8 mouse cellular contexts compared by ENCODE assay signal in genomic region chr9:96731961-96732511, GRCm38 (mm10). TPM values are rescaled to one million over a fixed set of nuclear protein-coding genes. Genes with fewer than 3 reads are reported as not detected.
DNase-seq lines count a peak whose midpoint lies in the region; ATAC-seq and TF ChIP-seq lines count a peak whose summit lies in the region.

No protein-coding gene starts in this region.

- H3K4me1 ChIP-seq in lung, embryonic 14.5 days (ENCODE audit: insufficient read depth) = peaks cover 35% of the 10 kb centered on the region
- peaks cover 15% of the 10 kb centered on the region for H3K4me1 ChIP-seq in kidney, adult 2 months (ENCODE audit: control insufficient read depth, insufficient read depth, low read length)

- peak overlapping the region; percentile 18; the same call in 1 of the 2 replicates for H3K4me3 ChIP-seq in lung, embryonic 14.5 days (ENCODE audit: low read depth, low read length)
- no peak overlapping the region for H3K4me3 ChIP-seq in kidney, adult 2 months (ENCODE audit: insufficient read depth, low read depth, low read length)

- no peaks in the 10 kb centered on the region for H3K9me3 ChIP-seq in lung, embryonic 14.5 days (ENCODE audit: low read depth, low read length)

- H3K36me3 ChIP-seq in lung, embryonic 14.5 days (ENCODE audit: insufficient read depth) = no peaks in the 10 kb centered on the region
- H3K36me3 ChIP-seq in kidney, adult 2 months (ENCODE audit: control insufficient read depth, insufficient read depth, low read length) = no peaks in the 10 kb centered on the region

- TF ChIP-seq CTCF in lung, embryonic 14.5 days (IDR thresholded peaks at IDR 0.05; ENCODE audit: low read depth) = no peak
- no peak for TF ChIP-seq CTCF in kidney, adult 2 months (conservative IDR thresholded peaks at IDR 0.05; ENCODE audit: insufficient read depth, insufficient read length, low read depth, low read length)

- H3K9ac ChIP-seq in lung, embryonic 14.5 days = peak overlapping the region; percentile 26

- no peak for ATAC-seq in lung, embryonic 14.5 days (ENCODE audit: insufficient read depth)

- no peak for TF ChIP-seq POLR2A in kidney, adult 2 months (IDR thresholded peaks at IDR 0.05; ENCODE audit: low read depth, low read length)

- intact Hi-C loops in left cerebral cortex, postnatal 36 days (cut with DNase I) = loop anchor here (2.0 kb wide), 1 partner anchor 27 kb away; no protein-coding TSS in a partner anchor

- peak overlapping the region; percentile 52 for H3K4me2 ChIP-seq in lung, embryonic 14.5 days

- DNase-seq in cerebellum, adult 11 months = peak; percentile 23
- DNase-seq in cerebellum, postnatal 14 days = no peak
- DNase-seq in lung, embryonic 14.5 days = peak; percentile 85
- no peak for DNase-seq in lung, postnatal 36 days
- DNase-seq in left cerebral cortex, postnatal 36 days (ENCODE audit: low spot score in 2 of 2) = peak; percentile 69 to 70
- peak; percentile 58 for DNase-seq in right cerebral cortex, postnatal 4 days
- no peak for DNase-seq in kidney, postnatal 4 days
- DNase-seq in kidney, adult 2 months = no peak

- no peaks in the 10 kb centered on the region for H3K27me3 ChIP-seq in lung, embryonic 14.5 days (ENCODE audit: insufficient read depth, low read length)
- H3K27me3 ChIP-seq in kidney, adult 2 months (replicated peaks; ENCODE audit: control insufficient read depth, insufficient read depth, low read length) = no peaks in the 10 kb centered on the region

- WGBS in lung, embryonic 14.5 days = 30% methylated on average over 14 of the region's 14 CpGs
- WGBS in kidney, adult 2 months = 74% methylated on average over 14 of the region's 14 CpGs

- H3K27ac ChIP-seq in lung, embryonic 14.5 days (ENCODE audit: low read depth) = 0 out of 2 replicates have a peak overlapping the region, but pooled peaks have one; percentile 30
- no peak overlapping the region for H3K27ac ChIP-seq in kidney, adult 2 months (ENCODE audit: insufficient read depth, low read depth, low read length)

RNA-seq across cellular contexts. Expression of gene Zbtb38, which starts 20.6 kb away (rescaled TPM):
- polyA plus RNA-seq in lung, embryonic 14.5 days (2014; fragmentation: Nextera tagmentation; extraction: Ambion mirVana) = 24.5 and 24.6 TPM in 2 replicates
- total RNA-seq in left cerebral cortex, postnatal 36 days (2021) = 10 to 100 TPM; 55.4 to 66.0 TPM
- 10.2 and 12.9 TPM in 2 replicates for polyA plus RNA-seq in kidney, adult 2 months (2012; rRNA removed)

Comparison
In these comparisons a context has a peak if more than half of its experiments do, and no peak if none do; other contexts are left out.
1. DNase-seq: peak in cerebellum, adult 11 months (single experiment), lung, embryonic 14.5 days (single experiment), left cerebral cortex, postnatal 36 days (2 of 2) and right cerebral cortex, postnatal 4 days (single experiment); none in cerebellum, postnatal 14 days (0 of 2), lung, postnatal 36 days (single experiment), kidney, postnatal 4 days (0 of 2) and kidney, adult 2 months (single experiment).